Mouse (Mus musculus) heart, postnatal 14 days (tissue): Measurements from ENCODE around the gene Bmpr1b. TPM values are rescaled to one million over a fixed set of nuclear protein-coding genes. Genes with fewer than 3 reads are reported as not detected.

Source experiments
- DNase-seq, 2 experiments: peaks; one replicate each; pipeline ENCODE4 v3.0.0; 2021 to 2022
- intact Hi-C: fragments of 180-260 bp; cut with DNase I; formaldehyde crosslinking; loops from one replicate; pipeline ENCODE4 v1.15.1; 2025
- total RNA-seq, 2 experiments: library from RNA; stranded (reverse); gene quantifications; 2 replicates each; pipeline ENCODE4 v1.2.3; 2021

Gene Bmpr1b
- total RNA-seq, 2 experiments from 2014 or later, result 0.32 to 0.36 TPM

DNA sequence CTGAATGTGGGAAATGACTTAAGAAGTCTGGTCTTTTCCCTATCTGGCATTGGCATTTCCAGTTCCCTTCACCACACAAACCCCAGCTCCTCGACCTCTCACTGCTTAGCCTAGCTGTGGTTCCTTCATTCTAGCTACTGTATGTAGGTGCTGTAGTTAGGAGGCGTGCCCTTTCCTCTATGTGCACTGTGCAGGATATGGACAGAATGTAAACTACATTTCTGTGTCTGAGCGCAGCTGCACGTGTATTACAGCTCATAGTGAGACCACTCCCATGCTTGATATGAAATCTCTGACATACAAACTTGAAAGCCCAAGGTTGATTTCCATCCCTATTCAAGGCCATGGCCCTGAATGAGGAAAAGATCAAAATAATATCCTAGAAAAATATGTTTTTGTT lies 252.1 kb downstream of the Bmpr1b start:
- DNase-seq, result no peak
- intact Hi-C loops, result no loop called here

- DNase-seq, result no peak
- intact Hi-C loops, result no loop called here
Measured at GRCm38 (mm10) chr3:141915995-141916394, 253.2 kb downstream of the Bmpr1b start.

DNA sequence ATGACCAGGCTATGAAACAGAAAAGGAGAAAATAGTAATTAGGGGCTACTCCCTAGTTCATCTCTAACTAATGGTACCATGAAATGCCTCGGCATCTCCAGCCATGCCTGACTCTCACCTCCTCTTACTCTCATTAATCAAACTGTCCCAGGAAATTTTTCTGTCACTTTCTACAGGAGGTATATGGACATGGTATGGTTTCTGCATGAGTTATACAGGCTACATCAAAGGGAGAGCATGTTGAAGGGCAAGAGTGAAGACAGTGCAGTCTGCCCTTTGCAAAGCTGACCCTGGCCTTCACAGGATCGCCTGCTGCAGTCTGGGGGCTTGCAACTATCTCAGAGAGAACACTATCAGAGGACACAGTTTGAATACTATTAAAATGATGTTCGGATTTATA lies 254.6 kb downstream of the Bmpr1b start:
- DNase-seq, result no peak
- intact Hi-C loops, result no loop called here

- intact Hi-C loops, result no loop called here
- DNase-seq, result no peak
Measured at GRCm38 (mm10) chr3:141909136-141909535, 260.1 kb downstream of the Bmpr1b start.

- intact Hi-C loops, result no loop called here
Measured at GRCm38 (mm10) chr3:141905903-141906623, 263.2 kb downstream of the Bmpr1b start.

GRCm38 (mm10) chr3:141900361-141900760 lies 268.9 kb downstream of the Bmpr1b start:
- DNase-seq, result no peak
- intact Hi-C loops, result no loop called here

More at GRCm38 (mm10) chr3:141905903-141906623, 263.2 kb downstream of the Bmpr1b start:
- no peak for DNase-seq

- intact Hi-C loops, result no loop called here
- no peak for DNase-seq
Measured at GRCm38 (mm10) chr3:141899521-141899920, 269.7 kb downstream of the Bmpr1b start.

DNA sequence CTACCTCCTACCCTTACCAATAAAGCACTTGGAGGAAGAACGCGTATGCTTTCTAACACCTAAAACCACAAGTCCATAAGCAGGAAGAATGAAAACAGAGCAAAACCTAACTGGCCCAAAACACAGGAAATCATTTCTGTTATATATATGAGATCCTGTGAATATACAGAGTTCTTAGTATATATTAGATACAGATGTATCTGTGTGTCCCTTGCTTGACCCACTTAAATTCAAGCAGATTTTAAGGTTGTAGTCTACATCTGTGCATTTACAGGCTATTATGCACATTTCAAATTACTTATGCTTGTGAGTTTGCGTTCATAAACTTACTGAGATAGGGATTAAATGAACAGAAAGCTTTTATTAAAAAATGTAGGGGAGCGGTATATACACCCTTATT lies 271.5 kb downstream of the Bmpr1b start:
- no peak for DNase-seq
- intact Hi-C loops, result no loop called here

DNA sequence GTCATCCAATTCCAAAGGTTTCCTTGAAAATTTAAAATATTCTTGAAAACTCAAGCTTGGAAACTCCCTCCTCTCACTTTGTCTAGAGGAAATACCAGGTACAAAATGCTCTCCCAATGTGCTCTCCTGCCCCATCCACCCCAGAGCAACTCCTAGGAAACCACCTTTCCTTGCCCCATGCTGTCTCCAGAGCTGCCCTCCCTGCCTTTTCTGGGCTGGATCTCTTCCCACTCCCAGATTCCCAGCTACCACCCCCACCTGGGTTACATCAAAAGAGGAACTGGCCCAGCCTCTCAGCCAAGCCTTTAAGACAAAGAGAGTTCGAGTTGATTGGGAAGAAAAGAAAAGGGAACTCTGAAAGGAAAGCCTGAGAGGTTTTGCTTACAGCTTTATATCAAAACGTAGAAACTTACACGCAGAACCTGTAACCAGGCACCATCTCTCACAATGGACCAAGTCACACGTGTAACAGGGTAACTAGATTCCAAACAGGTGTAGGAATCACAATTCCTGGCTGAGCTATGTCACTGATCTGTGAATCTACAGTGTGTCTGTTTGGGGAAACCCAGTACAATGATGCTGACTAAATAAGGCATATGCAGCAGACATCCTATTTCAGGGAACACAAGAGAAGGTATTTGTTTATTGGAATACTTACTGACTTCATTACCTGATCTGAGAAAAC lies 272.2 kb downstream of the Bmpr1b start:
- intact Hi-C loops, result no loop called here
- DNase-seq, result no peak

DNA sequence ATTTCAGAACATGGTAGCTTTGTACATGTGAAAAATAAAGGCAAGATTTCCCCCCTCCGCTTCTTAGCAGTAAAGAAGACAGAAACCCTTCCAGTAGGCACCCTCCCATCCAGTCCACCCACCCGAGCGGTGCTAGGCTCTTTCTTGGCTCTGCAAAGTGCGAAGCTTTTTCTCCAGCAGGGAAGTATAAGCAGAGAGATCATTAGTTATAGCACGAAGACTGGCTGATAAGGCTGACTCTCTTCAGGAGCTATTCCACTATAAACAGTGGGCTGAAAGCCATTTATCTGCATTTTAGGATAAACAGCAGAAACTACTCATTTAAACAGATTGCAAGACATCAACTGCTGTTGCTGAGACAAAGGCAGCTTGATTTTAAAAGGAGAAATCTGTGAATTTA lies 274.1 kb downstream of the Bmpr1b start:
- intact Hi-C loops, result no loop called here
- no peak for DNase-seq

DNA sequence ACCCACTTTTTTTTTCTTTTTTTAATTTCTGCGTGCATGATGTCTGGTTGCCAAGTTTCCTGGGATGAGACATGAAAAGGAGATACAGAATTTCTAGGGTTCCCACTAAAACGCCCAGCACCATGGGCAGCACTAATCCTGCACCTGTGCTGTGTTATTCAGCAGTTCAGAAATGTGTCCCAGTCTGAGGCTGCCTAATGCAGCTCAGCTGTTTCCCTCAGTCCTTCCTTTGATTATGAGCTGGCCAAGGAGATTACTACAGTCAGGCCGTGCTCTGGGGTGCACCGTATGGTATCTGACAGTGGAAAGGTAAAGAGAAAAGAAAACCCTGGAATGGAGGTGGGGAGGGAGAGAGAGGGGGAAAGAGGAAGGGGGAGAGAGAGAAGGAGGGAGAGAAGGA lies 278.6 kb downstream of the Bmpr1b start:
- DNase-seq, result no peak
- intact Hi-C loops, result no loop called here

GRCm38 (mm10) chr3:141887476-141888274 lies 281.6 kb downstream of the Bmpr1b start:
- DNase-seq, result no peak
- intact Hi-C loops, result loop anchor here (5.0 kb wide), 1 partner anchor 385 kb away; no protein-coding TSS in a partner anchor

GRCm38 (mm10) chr3:141884190-141884589 lies 285.0 kb downstream of the Bmpr1b start:
- intact Hi-C loops, result loop anchor here (5.0 kb wide), 1 partner anchor 593 kb away; no protein-coding TSS in a partner anchor
- DNase-seq, result no peak

DNA sequence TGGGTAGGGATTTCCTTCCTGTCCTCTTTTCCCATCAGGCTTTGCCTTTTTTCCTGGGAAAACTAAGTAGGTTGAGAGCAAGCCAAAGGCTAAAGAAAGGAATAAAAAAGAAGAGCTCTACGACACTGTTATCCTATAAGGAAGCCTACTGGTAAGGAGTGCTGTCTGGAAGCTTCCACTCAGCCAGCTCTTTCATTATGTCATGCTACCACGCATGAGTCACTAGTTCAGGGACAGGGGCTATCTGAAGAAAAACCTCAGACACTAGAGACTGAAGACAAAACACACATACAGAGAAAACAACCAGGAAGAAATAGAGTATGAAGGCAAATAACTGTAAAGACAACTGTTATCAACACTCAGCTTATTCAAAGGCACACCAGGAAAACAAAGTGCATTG lies 286.7 kb downstream of the Bmpr1b start:
- DNase-seq, result no peak
- intact Hi-C loops, result loop anchor here (5.0 kb wide), 1 partner anchor 595 kb away; no protein-coding TSS in a partner anchor

- intact Hi-C loops, result no loop called here
- DNase-seq, result no peak
Measured at GRCm38 (mm10) chr3:141872337-141873042, 296.7 kb downstream of the Bmpr1b start.

DNA sequence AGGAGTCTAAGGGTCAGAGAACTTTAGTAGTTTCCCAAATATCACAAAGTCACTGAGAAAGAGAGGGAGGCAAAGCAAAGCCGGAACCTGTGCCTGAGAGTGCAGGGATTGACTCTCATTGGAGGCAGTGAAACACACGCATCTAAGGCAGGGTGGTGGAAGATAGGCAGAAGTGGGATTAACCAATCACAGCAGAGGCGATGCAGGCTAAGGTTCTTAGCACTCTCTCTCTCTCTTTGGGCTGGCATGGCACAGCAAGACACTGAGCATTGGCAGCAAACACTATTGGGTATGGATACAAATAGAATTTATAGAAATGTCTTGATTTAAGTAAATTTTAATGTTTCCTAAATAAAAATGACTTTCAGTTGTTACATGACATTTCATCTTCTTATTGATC lies 297.4 kb downstream of the Bmpr1b start:
- intact Hi-C loops, result no loop called here
- no peak for DNase-seq

- intact Hi-C loops, result loop anchor here (2.0 to 5.0 kb wide), 2 partner anchors 410 to 614 kb away; no protein-coding TSS in a partner anchor
- peak; percentile 6 to 45 for DNase-seq
Measured at GRCm38 (mm10) chr3:141862816-141863461, 306.3 kb downstream of the Bmpr1b start.

DNA sequence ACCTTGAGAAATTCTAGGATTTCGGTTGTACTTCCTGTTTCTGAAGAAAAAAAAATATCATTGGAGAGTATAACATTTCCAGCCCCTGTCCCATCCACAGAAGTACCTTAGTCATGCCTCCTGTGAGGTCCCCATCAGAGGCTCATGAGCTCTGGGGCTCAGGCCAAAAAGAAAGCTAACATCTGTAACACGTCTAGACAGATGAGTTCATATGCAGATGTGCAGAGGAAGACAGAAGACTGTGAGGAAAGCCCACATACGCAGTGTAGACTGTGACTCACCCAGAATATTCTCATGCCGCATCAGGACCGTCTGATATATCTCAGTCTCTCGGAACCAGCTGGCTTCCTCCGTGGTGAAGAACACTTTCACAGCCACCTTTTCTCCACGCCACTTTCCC lies 312.1 kb downstream of the Bmpr1b start:
- no peak for DNase-seq
- intact Hi-C loops, result no loop called here

GRCm38 (mm10) chr3:141854339-141854738 lies 314.9 kb downstream of the Bmpr1b start:
- no peak for DNase-seq
- intact Hi-C loops, result no loop called here

DNA sequence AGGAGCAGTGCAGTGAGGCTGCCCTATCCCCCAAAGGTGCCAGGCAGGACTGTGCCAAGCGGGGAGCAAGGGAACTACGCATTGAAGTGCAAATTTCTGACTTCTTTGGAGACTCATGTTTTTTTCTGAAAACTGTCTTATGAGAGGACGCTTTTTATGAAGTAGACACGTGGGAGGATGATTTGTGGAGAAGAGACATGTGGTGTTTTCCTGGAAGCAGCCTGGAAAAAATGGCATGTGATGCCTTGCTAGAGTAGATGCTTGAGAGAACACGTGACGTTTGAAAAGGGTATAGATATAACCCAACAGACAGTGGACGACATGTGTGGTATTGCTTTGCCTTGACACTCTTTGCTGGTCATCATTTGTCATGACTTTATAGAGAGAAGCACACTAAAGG lies 319.1 kb downstream of the Bmpr1b start:
- intact Hi-C loops, result no loop called here
- DNase-seq, result no peak
